Mouse (Mus musculus) neutrophil, adult 5-6 weeks (primary cell): Measurements from ENCODE around the gene Agpat4. TPM values are rescaled to one million over a fixed set of nuclear protein-coding genes. Genes with fewer than 3 reads are reported as not detected.

Experiments used
- ATAC-seq: fragments of 151-379, 151-347 bp; 2 replicates; pipeline ENCODE4 v1.8.0; 2017; ENCODE audit warnings: mild to moderate bottlenecking, moderate TSS enrichment; ENCODE audit not compliant: insufficient number of reproducible peaks, poor library complexity, low FRiP score, severe bottlenecking; ENCODE audit errors: extremely low read depth
- total RNA-seq: library from RNA; stranded (forward); fragments of 200-1000 nt; gene quantifications from 2 replicates; pipeline ENCODE4 v1.2.3, GENCODE M21; 2017

Gene Agpat4
- total RNA-seq, 1 experiment from 2014 or later = 11.3 TPM

- ATAC-seq = no peak
Observed at GRCm38 (mm10) chr17:12258517-12258916, 140.0 kb downstream of the Agpat4 start.

- ATAC-seq = no peak
Observed at GRCm38 (mm10) chr17:12259957-12260356, 141.5 kb downstream of the Agpat4 start.

GRCm38 (mm10) chr17:12261376-12261775, 142.9 kb downstream of the Agpat4 start:
- ATAC-seq = no peak

- no peak for ATAC-seq
Observed at GRCm38 (mm10) chr17:12261887-12262286, 143.4 kb downstream of the Agpat4 start.

- no peak for ATAC-seq
Observed at GRCm38 (mm10) chr17:12262851-12263250, 144.3 kb downstream of the Agpat4 start.

GRCm38 (mm10) chr17:12263787-12264186, 145.3 kb downstream of the Agpat4 start:
- ATAC-seq = no peak

GRCm38 (mm10) chr17:12264293-12264692, 145.8 kb downstream of the Agpat4 start:
- no peak for ATAC-seq

GRCm38 (mm10) chr17:12265969-12266925, 147.7 kb downstream of the Agpat4 start:
- ATAC-seq = no peak

- no peak for ATAC-seq
Observed at GRCm38 (mm10) chr17:12268091-12268490, 149.6 kb downstream of the Agpat4 start.

- ATAC-seq = no peak
Observed at GRCm38 (mm10) chr17:12268538-12268937, 150.0 kb downstream of the Agpat4 start.

Other genes with a start within 250 kb of the Agpat4 start
- 38.2 and 38.7 TPM in 2 replicates for gene Map3k4, start 200.1 kb downstream of the Agpat4 start, total RNA-seq